Mouse (Mus musculus) erythroid progenitor cell, adult 5-6 weeks (primary cell): ENCODE measurements around the gene Myo1d. TPM values are rescaled to one million over a fixed set of nuclear protein-coding genes. Genes with fewer than 3 reads are reported as not detected.

ENCODE experiments used
- ATAC-seq: replicated peaks from 2 replicates; pipeline ENCODE4 v1.8.0; 2016; ENCODE audit warnings: moderate number of reproducible peaks, mild to moderate bottlenecking, moderate TSS enrichment, inconsistent platforms; ENCODE audit not compliant: poor library complexity, low FRiP score, severe bottlenecking
- total RNA-seq, 2 experiments: library from RNA; stranded (forward) in 1 of 2; stranded (reverse) in 1 of 2; fragments of 150-400 nt in 1 of 2; fragments of 186-747, 209-891 nt in 1 of 2; gene quantifications; 2 replicates each; pipeline versions ENCODE4 v1.2.3 to v1.2.4; 2015 to 2017; ENCODE audit warnings: low replicate concordance in 2 of 2

Gene Myo1d
- total RNA-seq, 2 experiments from 2014 or later, result 21.6 to 40.7 TPM

DNA sequence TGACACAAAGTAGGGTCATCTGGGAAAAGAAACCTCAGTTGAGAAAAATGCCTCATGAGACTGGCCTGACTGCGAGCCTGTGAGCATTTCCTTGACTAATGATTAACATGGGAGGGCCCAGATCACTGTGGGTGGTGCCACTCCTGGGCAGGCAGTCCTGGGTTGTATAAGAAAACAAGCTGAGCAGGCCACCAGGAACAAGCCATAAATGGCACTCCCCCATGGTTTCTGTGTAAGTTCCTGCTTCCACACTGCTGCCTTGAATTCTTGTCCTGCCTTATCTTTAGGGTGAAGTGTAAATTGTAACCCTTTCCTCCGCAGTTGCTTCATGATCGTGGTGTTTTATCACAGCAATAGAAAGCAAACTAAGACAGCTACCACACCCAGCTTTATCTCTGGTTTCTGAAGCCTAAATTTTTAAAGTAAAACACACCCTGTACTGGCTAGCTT lies 4.5 kb upstream of the Myo1d start:
- peak; percentile 74 for ATAC-seq

DNA sequence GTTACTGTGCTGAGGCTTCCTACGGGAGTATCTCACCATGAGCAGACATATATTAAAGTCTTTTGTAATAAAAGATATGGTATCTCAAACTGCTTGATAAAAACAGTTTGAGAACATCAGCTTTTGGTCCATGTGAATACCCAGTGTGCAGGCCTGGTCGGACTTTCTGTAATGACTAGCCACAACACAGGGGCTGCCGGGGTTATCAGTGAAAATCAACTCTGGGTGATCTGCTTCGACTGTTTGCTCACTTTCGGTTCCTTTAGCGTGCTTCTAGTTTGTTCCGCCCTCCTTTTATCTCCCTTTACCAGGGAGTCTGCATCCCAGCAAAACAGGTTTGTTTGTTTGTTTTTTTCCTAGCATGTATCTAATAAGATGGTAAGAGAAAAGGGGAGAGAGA lies 3.6 kb upstream of the Myo1d start:
- ATAC-seq, result peak; percentile 40

- ATAC-seq, result no peak
Measured at GRCm38 (mm10) chr11:80781535-80781934, 1.7 kb upstream of the Myo1d start.

DNA sequence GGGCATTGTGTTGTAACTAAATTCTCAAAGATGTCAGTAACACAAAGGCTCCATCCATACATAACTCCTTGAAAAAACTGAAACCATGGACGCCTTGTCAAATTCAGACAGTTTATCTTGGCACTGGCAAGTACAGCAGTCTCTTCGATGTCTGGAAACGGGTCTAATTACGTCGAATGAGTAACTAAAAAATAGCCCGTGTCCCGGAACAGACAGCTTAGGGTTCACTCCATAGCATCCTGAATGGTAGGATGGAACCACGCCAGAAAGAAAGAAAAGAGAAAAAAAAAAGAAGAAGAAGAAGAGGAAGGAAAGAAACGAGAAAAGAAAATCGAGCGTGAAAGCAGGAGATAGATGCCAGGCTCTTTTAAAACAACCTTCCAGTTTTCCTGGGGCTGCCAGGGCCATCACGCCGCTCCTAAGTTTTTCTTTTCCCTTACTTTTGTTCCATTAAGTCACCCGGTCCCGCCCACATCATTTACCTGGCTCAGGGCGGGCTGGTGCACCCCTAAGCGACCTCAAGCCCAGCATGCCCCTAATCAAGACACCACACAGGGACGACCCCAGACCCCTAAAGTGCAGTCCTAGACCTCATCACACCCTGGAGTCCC lies 804 bp downstream of the Myo1d start:
- peak; percentile 4; the same call in 1 of the 2 replicates for ATAC-seq

- no peak for ATAC-seq
Measured at GRCm38 (mm10) chr11:80778157-80778556, 1.7 kb downstream of the Myo1d start.

- ATAC-seq, result no peak
Measured at GRCm38 (mm10) chr11:80777708-80778107, 2.1 kb downstream of the Myo1d start.

- ATAC-seq, result no peak
Measured at GRCm38 (mm10) chr11:80775535-80775934, 4.3 kb downstream of the Myo1d start.

- ATAC-seq, result no peak
Measured at GRCm38 (mm10) chr11:80772595-80773210, 7.1 kb downstream of the Myo1d start.

- no peak for ATAC-seq
Measured at GRCm38 (mm10) chr11:80771596-80772250, 8.1 kb downstream of the Myo1d start.

DNA sequence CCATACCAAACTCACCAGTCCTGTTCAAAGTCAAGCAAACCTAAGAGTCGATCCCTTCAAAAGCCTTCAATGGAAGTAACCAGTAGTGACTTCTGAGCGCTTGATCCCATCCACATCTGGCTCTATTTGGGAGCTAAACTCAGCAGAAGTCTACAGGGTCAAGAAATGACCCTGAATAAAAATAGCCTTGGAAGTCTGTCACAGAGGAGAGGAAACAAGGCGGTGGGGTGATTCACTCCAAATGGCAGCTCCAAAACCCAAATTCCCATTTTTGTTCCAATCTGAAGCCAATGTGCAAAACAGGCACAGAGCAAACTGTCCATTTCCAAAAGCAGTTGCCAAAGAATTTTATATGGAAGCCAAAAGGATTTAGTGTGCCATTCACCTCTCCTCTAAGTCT lies 8.6 kb downstream of the Myo1d start:
- ATAC-seq, result no peak

GRCm38 (mm10) chr11:80767320-80767617 lies 12.6 kb downstream of the Myo1d start:
- no peak for ATAC-seq

GRCm38 (mm10) chr11:80766472-80767319 lies 13.1 kb downstream of the Myo1d start:
- peak; percentile 30; the same call in 1 of the 2 replicates for ATAC-seq

DNA sequence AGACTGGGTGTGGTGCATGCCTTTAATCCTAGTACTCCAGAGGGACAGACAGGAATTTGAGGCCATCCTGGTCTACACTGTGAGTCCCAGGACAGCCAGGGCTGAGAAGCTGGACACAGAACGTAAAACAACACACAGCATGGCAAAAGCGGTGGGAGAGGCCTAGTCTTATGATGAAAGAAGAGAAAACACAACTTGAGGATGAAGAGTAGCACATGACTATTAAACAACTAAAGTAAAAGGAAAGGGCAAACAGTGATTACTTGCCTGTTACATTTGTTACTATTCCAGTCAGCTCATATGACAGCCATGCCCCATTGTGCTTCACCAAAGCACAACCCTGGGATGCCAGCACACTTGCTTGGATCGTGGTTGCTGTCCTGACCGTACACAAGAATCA lies 13.8 kb downstream of the Myo1d start:
- ATAC-seq, result 0 out of 2 replicates have a peak, but pooled peaks have one; percentile 2

- ATAC-seq, result 0 out of 2 replicates have a peak, but pooled peaks have one; percentile 6
Measured at GRCm38 (mm10) chr11:80762066-80762465, 17.8 kb downstream of the Myo1d start.

DNA sequence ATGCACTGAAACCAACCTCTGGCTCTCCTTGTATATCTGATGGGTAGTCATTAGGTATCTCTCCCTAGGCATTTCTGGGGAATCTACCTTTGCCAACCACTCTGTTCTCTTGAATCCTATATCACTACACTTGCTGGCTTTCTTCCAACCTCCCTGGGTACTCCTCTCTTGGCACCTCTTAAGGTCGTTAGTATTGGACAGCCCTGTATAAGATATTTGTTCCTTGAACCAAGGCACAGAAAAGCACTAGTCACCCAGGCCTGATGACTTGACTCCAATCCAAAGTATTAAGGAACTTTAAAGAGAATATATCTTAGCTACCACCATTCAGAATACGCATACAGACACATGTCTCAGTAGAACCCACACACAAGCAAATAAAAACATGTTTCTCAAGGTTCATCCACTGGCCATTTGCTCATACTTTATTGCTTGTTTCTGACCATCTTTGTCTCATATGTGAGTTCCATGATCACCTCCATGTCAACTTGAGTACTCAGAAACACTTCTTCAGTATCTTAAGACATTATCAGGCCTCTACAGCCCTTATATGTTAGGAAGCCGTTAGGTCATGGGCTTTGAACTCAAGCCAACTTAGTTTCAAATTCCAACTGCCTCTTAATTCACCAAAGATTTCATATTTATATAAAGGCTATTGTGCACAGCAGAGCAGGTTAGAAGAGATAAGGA lies 18.4 kb downstream of the Myo1d start:
- ATAC-seq, result peak; percentile 65

DNA sequence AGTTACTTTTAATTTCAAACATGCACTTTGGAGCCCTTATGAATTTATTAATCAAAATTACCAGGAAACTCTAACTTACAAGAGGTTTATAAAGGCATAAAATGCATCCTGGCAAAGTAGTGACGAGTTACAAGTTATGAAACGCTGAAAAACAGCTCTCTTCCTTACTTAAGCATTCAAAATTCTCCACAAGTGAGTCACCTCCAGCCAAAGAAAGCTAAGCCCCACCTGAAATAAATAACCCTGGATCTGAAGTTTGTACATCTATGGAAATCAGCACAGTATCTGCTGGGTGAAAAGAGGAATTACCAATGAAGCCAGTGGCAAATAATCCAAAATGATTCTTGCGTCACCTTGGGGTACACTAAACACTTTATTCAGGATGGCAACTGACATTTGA lies 20.8 kb downstream of the Myo1d start:
- ATAC-seq, result no peak

GRCm38 (mm10) chr11:80754201-80754600 lies 25.6 kb downstream of the Myo1d start:
- no peak for ATAC-seq

DNA sequence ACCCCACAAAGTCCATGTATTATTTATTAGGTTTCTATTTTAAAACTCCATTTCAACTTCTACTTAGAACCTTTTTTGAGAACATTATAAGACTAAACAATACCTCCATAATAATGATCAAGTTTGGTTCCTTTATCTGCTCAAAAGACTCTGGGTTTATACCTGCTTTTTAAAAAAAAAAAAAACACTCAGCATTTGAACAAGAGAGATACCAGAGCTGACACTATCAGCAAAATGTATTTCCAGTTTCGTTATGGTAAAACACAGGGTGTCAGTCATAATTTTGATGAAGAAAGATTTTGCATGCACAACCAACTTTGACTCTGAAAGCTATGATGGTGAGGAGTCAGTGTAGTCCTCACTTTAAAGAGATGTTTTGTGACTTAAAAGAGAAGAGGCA lies 28.7 kb downstream of the Myo1d start:
- no peak for ATAC-seq

GRCm38 (mm10) chr11:80749187-80749586 lies 30.6 kb downstream of the Myo1d start:
- no peak for ATAC-seq

DNA sequence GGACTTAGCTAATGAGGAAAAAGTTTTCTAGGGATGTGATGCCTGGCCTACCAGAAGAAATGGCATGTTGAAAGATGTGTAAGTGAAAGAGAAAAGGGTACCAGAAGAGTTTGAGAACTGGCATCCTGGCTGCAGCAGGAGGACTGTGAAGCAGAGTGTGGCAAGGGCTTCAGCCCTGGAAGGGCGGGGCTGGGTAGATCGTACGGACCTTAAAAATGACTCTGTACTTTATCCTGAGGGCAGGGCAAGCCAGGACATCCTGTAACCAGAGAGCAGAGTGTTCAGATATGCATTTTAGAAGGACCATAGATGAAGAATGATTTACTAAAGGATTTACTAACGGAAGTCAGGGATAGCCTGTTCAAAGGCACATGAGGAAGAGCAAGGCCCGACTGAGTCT lies 34.4 kb downstream of the Myo1d start:
- peak; percentile 57; the same call in 1 of the 2 replicates for ATAC-seq
